Mouse (Mus musculus) frontal cortex, postnatal 36 days (tissue): ENCODE data around the gene Pitx1.

Experiments
- DNase-seq, 2 experiments: peaks; one replicate each; pipeline ENCODE4 v3.0.0; 2022; ENCODE audit warnings: low spot score in 2 of 2

The Pitx1 gene

DNA sequence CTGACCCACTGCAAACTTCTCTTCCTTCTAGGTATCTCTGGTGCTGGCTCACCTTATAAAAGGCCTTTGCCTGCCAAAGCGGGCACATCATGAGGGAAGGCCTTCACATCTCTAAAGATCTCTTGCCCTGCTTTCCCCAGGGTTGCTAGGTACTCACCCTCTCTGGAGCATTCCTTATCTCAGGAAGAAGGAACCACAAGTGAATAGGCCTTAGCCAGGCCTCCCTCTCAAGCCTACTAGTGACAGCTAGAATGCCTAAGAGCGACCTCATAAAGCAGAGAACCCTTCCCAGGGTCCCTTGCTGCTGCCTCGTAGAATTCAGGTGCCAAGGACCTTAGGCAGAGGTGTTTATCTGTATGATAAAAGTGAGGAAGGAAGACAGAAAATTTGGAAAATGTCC, 51.7 kb downstream of the Pitx1 start, which contains the start of gene Catsper3:
TSS of gene Catsper3 (plus strand) at position 301 of the 400 bp plus-strand sequence.
- DNase-seq: no peak

DNA sequence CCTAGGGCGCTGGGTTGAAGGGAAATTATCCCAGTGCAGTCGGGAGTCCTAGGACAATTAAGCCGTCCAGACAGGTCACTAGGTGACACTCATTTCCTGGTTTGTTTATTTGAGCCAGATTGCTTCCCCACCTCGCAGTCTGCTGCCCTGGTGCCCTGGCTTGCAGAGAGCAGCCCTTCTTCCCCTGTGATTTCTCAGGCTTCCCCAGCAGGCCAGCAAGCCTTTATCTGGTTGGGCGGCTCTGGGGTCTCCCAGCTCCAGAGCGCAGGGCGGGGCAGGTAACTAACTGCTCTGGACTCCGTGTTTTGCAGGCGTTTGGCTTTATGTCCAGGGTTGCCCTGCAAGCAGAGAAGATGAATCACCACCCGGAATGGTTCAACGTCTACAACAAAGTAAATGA, 60.9 kb downstream of the Pitx1 start:
- DNase-seq: no peak
